Mouse (Mus musculus) 416B (cell line): ENCODE data around the gene Gm21739.
"Not testable (repeated sequence)": the region's sequence is repeated elsewhere in the genome, so short reads cannot be mapped to it uniquely, and the experiment has no call there.

Source experiments
- DNase-seq: peaks from one replicate; pipeline ENCODE4 v3.0.0; 2011; ENCODE audit warnings: low read depth

Gene Gm21739

GRCm38 (mm10) chrY:44264344-44264743 lies at the start of gene Gm21739:
TSS of gene Gm21739 (minus strand) at chrY:44264444.
- DNase-seq, result not testable (repeated sequence)
